Mouse (Mus musculus) right cerebral cortex, postnatal 36 days (tissue): ENCODE measurements around the gene Zfp385b.

ENCODE experiments used
- DNase-seq, 2 experiments: peaks; one replicate each; pipeline ENCODE4 v3.0.0; 2022; ENCODE audit warnings: low spot score in 2 of 2, mixed read lengths in 1 of 2

The Zfp385b gene

GRCm38 (mm10) chr2:77379907-77380306 is 439.5 kb downstream of the Zfp385b start:
- no peak for DNase-seq

GRCm38 (mm10) chr2:77379332-77379731 is 440.1 kb downstream of the Zfp385b start:
- no peak for DNase-seq

- DNase-seq, result no peak
Measured at GRCm38 (mm10) chr2:77376823-77377222, 442.6 kb downstream of the Zfp385b start.

- DNase-seq, result no peak
Measured at GRCm38 (mm10) chr2:77375155-77375554, 444.3 kb downstream of the Zfp385b start.

GRCm38 (mm10) chr2:77369174-77369573 is 450.3 kb downstream of the Zfp385b start:
- no peak for DNase-seq
